Mouse (Mus musculus): ENCODE data around the gene Padi2. TPM values are rescaled to one million over a fixed set of nuclear protein-coding genes. Genes with fewer than 3 reads are reported as not detected.

The Padi2 gene
- polyA plus RNA-seq, 1 experiment from 2014 or later: 1.2 TPM

- H3K4me2 ChIP-seq (replicated peaks; ENCODE audit: low read depth): no peak overlapping the region
- H3K9me3 ChIP-seq (ENCODE audit: control insufficient read depth): no peaks in the 10 kb centered on the region
- H3K36me3 ChIP-seq (ENCODE audit: control insufficient read depth, insufficient read depth): no peaks in the 10 kb centered on the region
- no peak for ATAC-seq
- no peak overlapping the region for H3K4me3 ChIP-seq (ENCODE audit: low read depth, low read length)
- no peak overlapping the region for H3K27ac ChIP-seq (ENCODE audit: low read depth, low read length)
- H3K9ac ChIP-seq (ENCODE audit: low read depth, low read length): no peak overlapping the region
- 76% methylated on average over 8 of the region's 8 CpGs for WGBS
- TF ChIP-seq CTCF (IDR thresholded peaks at IDR 0.05; ENCODE audit: low read depth): no peak
- no peaks in the 10 kb centered on the region for H3K4me1 ChIP-seq (replicated peaks; ENCODE audit: control insufficient read depth, insufficient read depth, low read length)
- no peaks in the 10 kb centered on the region for H3K27me3 ChIP-seq (replicated peaks; ENCODE audit: control insufficient read depth, insufficient read depth, low read length)
Observed at GRCm38 (mm10) chr4:140949052-140949451, 42.9 kb downstream of the Padi2 start.

- H3K9ac ChIP-seq (ENCODE audit: low read depth, low read length): no peak overlapping the region
- no peak for ATAC-seq
- H3K36me3 ChIP-seq (ENCODE audit: control insufficient read depth, insufficient read depth): no peaks in the 10 kb centered on the region
- no peak overlapping the region for H3K27ac ChIP-seq (ENCODE audit: low read depth, low read length)
- H3K9me3 ChIP-seq (ENCODE audit: control insufficient read depth): no peaks in the 10 kb centered on the region
- no peaks in the 10 kb centered on the region for H3K27me3 ChIP-seq (replicated peaks; ENCODE audit: control insufficient read depth, insufficient read depth, low read length)
- TF ChIP-seq CTCF (IDR thresholded peaks at IDR 0.05; ENCODE audit: low read depth): no peak
- H3K4me1 ChIP-seq (replicated peaks; ENCODE audit: control insufficient read depth, insufficient read depth, low read length): no peaks in the 10 kb centered on the region
- WGBS: 81% methylated on average over 16 of the region's 16 CpGs
- no peak overlapping the region for H3K4me2 ChIP-seq (replicated peaks; ENCODE audit: low read depth)
- no peak overlapping the region for H3K4me3 ChIP-seq (ENCODE audit: low read depth, low read length)
Observed at GRCm38 (mm10) chr4:140949616-140950015, 43.5 kb downstream of the Padi2 start.

DNA sequence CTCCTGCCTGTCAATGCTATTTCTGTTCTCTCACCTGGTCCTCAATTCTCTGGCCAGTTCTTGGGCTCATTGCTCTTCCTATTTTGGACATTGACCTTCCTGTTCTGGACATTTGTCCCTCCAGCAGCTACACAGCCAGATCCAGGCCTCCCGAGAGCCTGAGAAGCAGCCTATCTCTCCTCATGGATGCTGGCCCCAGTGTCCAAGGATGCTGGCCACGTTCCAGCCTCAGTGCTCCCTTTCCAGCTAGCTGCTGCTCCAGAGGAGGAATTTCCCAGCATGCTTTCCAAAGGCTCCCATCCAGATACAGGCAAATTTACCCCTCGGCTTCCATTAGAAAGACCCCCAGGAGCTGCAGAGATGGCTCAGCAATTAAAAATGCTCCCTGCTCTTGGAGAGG lies 44.4 kb downstream of the Padi2 start:
- WGBS: 72% methylated on average over 3 of the region's 3 CpGs
- no peaks in the 10 kb centered on the region for H3K36me3 ChIP-seq (ENCODE audit: control insufficient read depth, insufficient read depth)
- H3K9ac ChIP-seq (ENCODE audit: low read depth, low read length): no peak overlapping the region
- H3K27me3 ChIP-seq (replicated peaks; ENCODE audit: control insufficient read depth, insufficient read depth, low read length): no peaks in the 10 kb centered on the region
- H3K4me3 ChIP-seq (ENCODE audit: low read depth, low read length): no peak overlapping the region
- H3K27ac ChIP-seq (ENCODE audit: low read depth, low read length): no peak overlapping the region
- ATAC-seq: no peak
- H3K9me3 ChIP-seq (ENCODE audit: control insufficient read depth): no peaks in the 10 kb centered on the region
- H3K4me2 ChIP-seq (replicated peaks; ENCODE audit: low read depth): no peak overlapping the region
- no peaks in the 10 kb centered on the region for H3K4me1 ChIP-seq (replicated peaks; ENCODE audit: control insufficient read depth, insufficient read depth, low read length)
- no peak for TF ChIP-seq CTCF (IDR thresholded peaks at IDR 0.05; ENCODE audit: low read depth)

GRCm38 (mm10) chr4:140951861-140952641 lies 45.9 kb downstream of the Padi2 start:
- H3K9ac ChIP-seq (ENCODE audit: low read depth, low read length): no peak overlapping the region
- H3K9me3 ChIP-seq (ENCODE audit: control insufficient read depth): no peaks in the 10 kb centered on the region
- ATAC-seq: no peak
- H3K36me3 ChIP-seq (ENCODE audit: control insufficient read depth, insufficient read depth): no peaks in the 10 kb centered on the region
- no peak overlapping the region for H3K27ac ChIP-seq (ENCODE audit: low read depth, low read length)
- no peak overlapping the region for H3K4me2 ChIP-seq (replicated peaks; ENCODE audit: low read depth)
- TF ChIP-seq CTCF (IDR thresholded peaks at IDR 0.05; ENCODE audit: low read depth): no peak
- no peaks in the 10 kb centered on the region for H3K4me1 ChIP-seq (replicated peaks; ENCODE audit: control insufficient read depth, insufficient read depth, low read length)
- no peak overlapping the region for H3K4me3 ChIP-seq (ENCODE audit: low read depth, low read length)
- 81% methylated on average over 18 of the region's 18 CpGs for WGBS
- no peaks in the 10 kb centered on the region for H3K27me3 ChIP-seq (replicated peaks; ENCODE audit: control insufficient read depth, insufficient read depth, low read length)

- TF ChIP-seq CTCF (IDR thresholded peaks at IDR 0.05; ENCODE audit: low read depth): no peak
- H3K27me3 ChIP-seq (replicated peaks; ENCODE audit: control insufficient read depth, insufficient read depth, low read length): no peaks in the 10 kb centered on the region
- peak overlapping the region; percentile 37; the same call in 1 of the 2 replicates for H3K9ac ChIP-seq (ENCODE audit: low read depth, low read length)
- peak overlapping the region; percentile 43 for H3K4me3 ChIP-seq (ENCODE audit: low read depth, low read length)
- H3K27ac ChIP-seq (ENCODE audit: low read depth, low read length): no peak overlapping the region; the same call in 1 of the 2 replicates
- WGBS: 21% methylated on average over 17 of the region's 17 CpGs
- no peaks in the 10 kb centered on the region for H3K36me3 ChIP-seq (ENCODE audit: control insufficient read depth, insufficient read depth)
- no peaks in the 10 kb centered on the region for H3K9me3 ChIP-seq (ENCODE audit: control insufficient read depth)
- no peak for ATAC-seq
- H3K4me2 ChIP-seq (replicated peaks; ENCODE audit: low read depth): peak overlapping the region; percentile 82
- no peaks in the 10 kb centered on the region; the same call in 1 of the 2 replicates for H3K4me1 ChIP-seq (replicated peaks; ENCODE audit: control insufficient read depth, insufficient read depth, low read length)
Observed at GRCm38 (mm10) chr4:140957131-140957702, 51.1 kb downstream of the Padi2 start.

DNA sequence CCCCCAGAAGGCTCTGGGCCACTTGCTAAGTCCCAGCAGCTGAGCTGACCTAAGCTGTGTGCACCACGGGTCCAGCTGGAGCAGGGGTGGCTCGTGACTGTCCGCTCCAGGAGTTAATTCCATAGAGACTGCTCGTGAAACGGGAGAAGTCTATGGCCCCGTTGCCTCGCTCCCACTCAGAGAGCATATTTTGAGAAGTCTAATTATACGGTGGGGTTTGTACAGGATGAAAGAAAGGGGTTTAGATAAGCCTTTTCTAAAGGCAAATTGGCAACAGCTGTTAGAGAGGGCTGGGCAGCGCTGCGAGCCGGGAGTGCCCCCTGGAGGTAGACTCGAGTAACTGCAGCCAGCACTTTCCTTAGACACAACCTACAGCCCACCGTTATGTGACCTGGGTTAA lies 51.6 kb downstream of the Padi2 start:
- no peak for ATAC-seq
- H3K27ac ChIP-seq (ENCODE audit: low read depth, low read length): no peak overlapping the region; the same call in 1 of the 2 replicates
- H3K4me1 ChIP-seq (replicated peaks; ENCODE audit: control insufficient read depth, insufficient read depth, low read length): no peaks in the 10 kb centered on the region; the same call in 1 of the 2 replicates
- H3K9ac ChIP-seq (ENCODE audit: low read depth, low read length): peak overlapping the region; percentile 37; the same call in 1 of the 2 replicates
- 3% methylated on average over 13 of the region's 13 CpGs for WGBS
- H3K36me3 ChIP-seq (ENCODE audit: control insufficient read depth, insufficient read depth): no peaks in the 10 kb centered on the region
- no peaks in the 10 kb centered on the region for H3K27me3 ChIP-seq (replicated peaks; ENCODE audit: control insufficient read depth, insufficient read depth, low read length)
- H3K9me3 ChIP-seq (ENCODE audit: control insufficient read depth): no peaks in the 10 kb centered on the region
- H3K4me2 ChIP-seq (replicated peaks; ENCODE audit: low read depth): peak overlapping the region; percentile 82
- TF ChIP-seq CTCF (IDR thresholded peaks at IDR 0.05; ENCODE audit: low read depth): peak; percentile 99
- H3K4me3 ChIP-seq (ENCODE audit: low read depth, low read length): peak overlapping the region; percentile 43
